15 mouse cellular contexts compared by ENCODE assay signal in the genomic region with DNA sequence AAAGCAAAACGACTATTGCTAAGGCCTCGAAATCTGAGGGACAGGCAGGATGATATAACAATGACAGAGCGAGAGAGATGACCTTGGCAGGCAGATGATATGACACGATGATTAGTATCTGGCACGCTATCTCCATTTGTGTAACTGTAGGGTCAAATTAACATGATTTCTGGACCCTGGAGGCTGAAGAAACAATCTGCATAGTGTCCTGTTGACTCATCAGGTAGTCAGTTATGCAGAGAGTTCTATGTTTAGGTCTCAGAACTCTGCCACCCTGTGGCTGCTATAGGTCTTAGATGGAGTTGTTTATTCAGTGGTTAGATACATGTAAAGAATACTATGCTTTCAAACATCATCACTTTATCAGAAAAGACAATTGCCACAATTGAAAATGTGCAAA. TPM values are rescaled to one million over a fixed set of nuclear protein-coding genes. Genes with fewer than 3 reads are reported as not detected.
A peak's percentile ranks its signal among the peaks of the same experiment; 100 is the strongest.
DNase-seq lines count a peak whose midpoint lies in the region; ATAC-seq and TF ChIP-seq lines count a peak whose summit lies in the region.
"Had no signal": no experiment of that assay in that cellular context is flagged by ENCODE, and none has a peak within 500 bp of the region (broad histone marks: within the 10 kb centered on the region; RNA-seq: fewer than 3 reads in every experiment).

No protein-coding gene starts in this region.

- no peak overlapping the region for H3K9ac ChIP-seq in midbrain, postnatal 0 days (replicated peaks; ENCODE audit: low read length, poor library complexity, severe bottlenecking)
- no peak overlapping the region for H3K9ac ChIP-seq in midbrain, embryonic 15.5 days
- H3K9ac ChIP-seq in stomach, postnatal 0 days (ENCODE audit: low read length): no peak overlapping the region
- H3K9ac ChIP-seq: embryonic facial prominence, embryonic 15.5 days; midbrain, embryonic 12.5 days; neural tube, embryonic 13.5 days had no signal

- H3K4me2 ChIP-seq in midbrain, postnatal 0 days (ENCODE audit: low read depth, low read length, poor library complexity, severe bottlenecking): no peak overlapping the region
- H3K4me2 ChIP-seq in midbrain, embryonic 15.5 days: no peak overlapping the region
- no peak overlapping the region for H3K4me2 ChIP-seq in stomach, postnatal 0 days (replicated peaks; ENCODE audit: low read depth)
- H3K4me2 ChIP-seq: embryonic facial prominence, embryonic 15.5 days; midbrain, embryonic 12.5 days; neural tube, embryonic 13.5 days had no signal

- peaks cover 51% of the 10 kb centered on the region for H3K36me3 ChIP-seq in midbrain, postnatal 0 days (ENCODE audit: insufficient read depth, low read length)
- H3K36me3 ChIP-seq in midbrain, embryonic 15.5 days (replicated peaks): peaks cover 58% of the 10 kb centered on the region
- H3K36me3 ChIP-seq in stomach, postnatal 0 days (ENCODE audit: control insufficient read depth, insufficient read depth, low read length): peaks cover 18% of the 10 kb centered on the region

- no peaks in the 10 kb centered on the region for H3K4me1 ChIP-seq in midbrain, postnatal 0 days (ENCODE audit: insufficient read depth, low read length)
- H3K4me1 ChIP-seq in midbrain, embryonic 15.5 days: no peaks in the 10 kb centered on the region
- no peaks in the 10 kb centered on the region for H3K4me1 ChIP-seq in stomach, postnatal 0 days (replicated peaks; ENCODE audit: control insufficient read depth, insufficient read depth)
- H3K4me1 ChIP-seq: embryonic facial prominence, embryonic 15.5 days; midbrain, embryonic 12.5 days; neural tube, embryonic 13.5 days had no signal

- no peaks in the 10 kb centered on the region for H3K9me3 ChIP-seq in midbrain, postnatal 0 days (ENCODE audit: low read length)
- H3K9me3 ChIP-seq in midbrain, embryonic 15.5 days: no peaks in the 10 kb centered on the region
- H3K9me3 ChIP-seq in stomach, postnatal 0 days (ENCODE audit: control insufficient read depth, low read length): no peaks in the 10 kb centered on the region
- H3K9me3 ChIP-seq: embryonic facial prominence, embryonic 15.5 days; midbrain, embryonic 12.5 days; neural tube, embryonic 13.5 days had no signal

- no peak overlapping the region for H3K4me3 ChIP-seq in midbrain, postnatal 0 days (ENCODE audit: low read depth, low read length)
- H3K4me3 ChIP-seq in midbrain, embryonic 15.5 days: no peak overlapping the region
- H3K4me3 ChIP-seq in stomach, postnatal 0 days (ENCODE audit: low read depth, low read length): no peak overlapping the region
- H3K4me3 ChIP-seq: embryonic facial prominence, embryonic 15.5 days; midbrain, embryonic 12.5 days; neural tube, embryonic 13.5 days had no signal

- no peak for TF ChIP-seq EP300 in stomach, postnatal 0 days (optimal IDR thresholded peaks at IDR 0.05)

- ATAC-seq in midbrain, postnatal 0 days (ENCODE audit: low FRiP score): no peak
- ATAC-seq in midbrain, embryonic 15.5 days (replicated peaks): no peak
- no peak for ATAC-seq in stomach, postnatal 0 days (ENCODE audit: low FRiP score, low TSS enrichment)
- ATAC-seq: forebrain, embryonic 16.5 days had no signal

- 96% methylated on average over 5 of the region's 5 CpGs for WGBS in midbrain, postnatal 0 days
- 91% methylated on average over 5 of the region's 5 CpGs for WGBS in midbrain, embryonic 15.5 days
- WGBS in stomach, postnatal 0 days: 92% methylated on average over 5 of the region's 5 CpGs

- peak; percentile 37 for TF ChIP-seq CTCF in midbrain, postnatal 0 days (IDR thresholded peaks at IDR 0.05)
- peak; percentile 51 for TF ChIP-seq CTCF in stomach, postnatal 0 days (IDR thresholded peaks at IDR 0.05; ENCODE audit: low read depth)

- H3K27me3 ChIP-seq in midbrain, postnatal 0 days (ENCODE audit: insufficient read depth, low read length): no peaks in the 10 kb centered on the region
- H3K27me3 ChIP-seq in midbrain, embryonic 15.5 days (replicated peaks): no peaks in the 10 kb centered on the region
- H3K27me3 ChIP-seq in stomach, postnatal 0 days (ENCODE audit: control insufficient read depth, insufficient read depth, low read length): no peaks in the 10 kb centered on the region
- H3K27me3 ChIP-seq: embryonic facial prominence, embryonic 15.5 days; midbrain, embryonic 12.5 days; neural tube, embryonic 13.5 days had no signal

- no peak overlapping the region for H3K27ac ChIP-seq in midbrain, postnatal 0 days (ENCODE audit: low read depth, low read length)
- H3K27ac ChIP-seq in midbrain, embryonic 15.5 days: no peak overlapping the region
- H3K27ac ChIP-seq in stomach, postnatal 0 days (replicated peaks): no peak overlapping the region
- H3K27ac ChIP-seq: embryonic facial prominence, embryonic 15.5 days; midbrain, embryonic 12.5 days; neural tube, embryonic 13.5 days had no signal

- peak; percentile 78 for DNase-seq in heart, adult 11 months
- DNase-seq in heart, adult 18-20 months: no peak
- DNase-seq in midbrain, postnatal 0 days (ENCODE audit: low spot score): no peak
- DNase-seq in NIH3T3 (ENCODE audit: low read depth): peak; percentile 70
- no peak for DNase-seq in stomach, postnatal 0 days (ENCODE audit: low spot score)
- no peak for DNase-seq in cerebellum, postnatal 4 days (ENCODE audit: low spot score in 2 of 2)
- no peak for DNase-seq in layer of hippocampus, postnatal 14 days (ENCODE audit: low spot score in 2 of 2)
- DNase-seq: kidney, postnatal 36 days; lung, postnatal 10 days; retina, postnatal 1 day had no signal

RNA-seq across cellular contexts. Expression of a gene that starts 16.8 kb away (rescaled TPM):
- 10 to 100 TPM; 10.8 to 11.9 TPM for total RNA-seq in heart, adult 18-20 months (2021)
- total RNA-seq in midbrain, postnatal 0 days (2014; rRNA removed): 31.4 and 35.0 TPM in 2 replicates
- polyA plus RNA-seq in midbrain, postnatal 0 days (2015; fragmentation: Nextera tagmentation; extraction: Ambion mirVana): 30.3 and 34.2 TPM in 2 replicates
- polyA plus RNA-seq in midbrain, embryonic 15.5 days (2015; fragmentation: Nextera tagmentation; extraction: Ambion mirVana): 34.6 and 37.8 TPM in 2 replicates
- 12.8 and 13.0 TPM in 2 replicates for polyA plus RNA-seq in stomach, postnatal 0 days (2015; fragmentation: Nextera tagmentation; extraction: Ambion mirVana)
- 10 to 100 TPM; 53.8 to 54.7 TPM for total RNA-seq in layer of hippocampus, postnatal 14 days (2021)

RNA-seq across cellular contexts. Expression of a gene that starts 16.9 kb away (rescaled TPM):
- 10 to 100 TPM; 18.8 to 19.1 TPM for total RNA-seq in heart, adult 18-20 months (2021)
- total RNA-seq in midbrain, postnatal 0 days (2014; rRNA removed): 15.4 and 20.5 TPM in 2 replicates
- 45.2 and 46.3 TPM in 2 replicates for polyA plus RNA-seq in midbrain, postnatal 0 days (2015; fragmentation: Nextera tagmentation; extraction: Ambion mirVana)
- polyA plus RNA-seq in midbrain, embryonic 15.5 days (2015; fragmentation: Nextera tagmentation; extraction: Ambion mirVana): 53.8 and 56.7 TPM in 2 replicates
- 38.8 and 39.2 TPM in 2 replicates for polyA plus RNA-seq in stomach, postnatal 0 days (2015; fragmentation: Nextera tagmentation; extraction: Ambion mirVana)
- 10 to 100 TPM; 43.2 to 45.1 TPM for total RNA-seq in layer of hippocampus, postnatal 14 days (2021)

RNA-seq across cellular contexts. Expression of a gene that starts 48.5 kb away (rescaled TPM):
- total RNA-seq in heart, adult 18-20 months (2021): 10 to 100 TPM; 48.8 to 52.1 TPM
- 5.5 and 6.3 TPM in 2 replicates for total RNA-seq in midbrain, postnatal 0 days (2014; rRNA removed)
- polyA plus RNA-seq in midbrain, postnatal 0 days (2015; fragmentation: Nextera tagmentation; extraction: Ambion mirVana): 9.2 and 9.5 TPM in 2 replicates
- polyA plus RNA-seq in midbrain, embryonic 15.5 days (2015; fragmentation: Nextera tagmentation; extraction: Ambion mirVana): 7.0 and 7.8 TPM in 2 replicates
- polyA plus RNA-seq in stomach, postnatal 0 days (2015; fragmentation: Nextera tagmentation; extraction: Ambion mirVana): 51.9 and 56.1 TPM in 2 replicates
- total RNA-seq in layer of hippocampus, postnatal 14 days (2021): 1 to 10 TPM; 6.5 to 9.8 TPM

Comparison
In these comparisons a context has a peak if more than half of its experiments do, and no peak if none do; other contexts are left out.
1. DNase-seq: peak in heart, adult 11 months (single experiment) and NIH3T3 (single experiment); none in heart, adult 18-20 months (0 of 2), midbrain, postnatal 0 days (single experiment), stomach, postnatal 0 days (single experiment), cerebellum, postnatal 4 days (0 of 2) and layer of hippocampus, postnatal 14 days (0 of 2).